Mouse (Mus musculus) kidney, adult 9 months (tissue): ENCODE measurements around the gene Tmem192.

ENCODE experiments used
- DNase-seq: peaks from one replicate; pipeline ENCODE4 v3.0.0; 2022

Tmem192 gene

DNA sequence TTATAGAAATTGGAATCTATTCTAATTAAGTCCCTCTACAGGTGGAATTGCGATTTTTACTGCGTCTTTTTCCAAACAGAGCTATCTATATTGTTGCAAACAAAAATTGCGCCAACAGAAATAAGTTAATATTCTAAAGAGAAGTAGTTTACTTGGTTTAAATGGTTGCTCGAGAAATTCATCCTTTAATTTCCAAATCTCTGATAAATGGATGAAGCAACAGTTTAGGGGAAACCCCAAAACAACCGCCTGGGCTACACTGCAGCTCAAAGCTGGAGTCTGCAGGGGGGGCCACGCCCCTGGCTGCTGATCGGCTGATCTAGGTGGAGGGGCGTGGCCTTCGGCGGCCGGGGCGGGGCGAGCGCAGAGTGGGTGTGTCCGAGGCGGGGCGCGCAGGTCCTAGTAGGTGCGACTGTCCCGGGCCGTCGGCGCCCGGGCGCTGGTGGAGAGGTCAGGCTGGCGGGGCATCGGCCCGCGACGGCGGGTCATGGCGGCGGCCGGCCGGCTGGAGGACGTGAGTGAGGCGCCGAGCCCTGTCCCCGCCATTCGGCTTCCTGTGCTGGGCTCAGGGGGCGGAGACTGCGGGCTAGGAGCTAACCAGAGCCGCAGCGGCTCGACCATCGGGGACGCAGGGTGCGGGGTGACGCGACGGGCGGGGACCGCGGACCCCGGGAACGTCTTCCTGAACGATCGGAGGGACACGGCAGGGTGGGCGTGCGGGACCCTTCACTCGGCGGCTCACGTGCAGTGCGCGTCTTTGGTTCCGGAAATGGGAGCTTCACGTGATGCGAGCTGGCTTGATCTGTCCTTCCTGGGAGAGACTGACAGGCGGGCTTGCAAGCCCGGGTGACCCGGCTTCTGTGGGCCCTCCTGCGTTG is at the start of gene Tmem192:
Tmem192 (plus strand) TSS at position 366 of the 878 bp plus-strand sequence.
- peak; percentile 99 for DNase-seq

DNA sequence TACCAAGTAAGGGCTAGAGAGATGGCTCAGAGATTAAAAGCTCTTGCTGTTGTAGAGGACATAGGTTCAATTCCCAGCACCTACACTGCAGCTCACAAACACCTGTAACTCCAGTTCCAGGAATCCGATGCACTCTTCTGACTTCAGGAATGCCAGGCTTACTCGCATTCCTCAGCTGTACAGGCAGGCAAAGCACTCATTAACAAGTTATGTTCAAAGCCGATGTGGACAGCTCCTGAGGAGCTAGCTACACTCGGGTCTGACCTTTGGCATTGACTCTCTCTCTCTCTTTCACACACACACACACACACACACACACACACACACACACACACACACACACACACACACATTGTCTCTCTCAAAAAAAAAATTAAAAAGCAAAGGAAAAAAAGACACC is 48.3 kb upstream of the Tmem192 start:
- DNase-seq = peak; percentile 40

- DNase-seq = peak; percentile 21
These were observed 46.3 kb upstream of the Tmem192 start for GRCm38 (mm10) chr8:64900645-64901044.

DNA sequence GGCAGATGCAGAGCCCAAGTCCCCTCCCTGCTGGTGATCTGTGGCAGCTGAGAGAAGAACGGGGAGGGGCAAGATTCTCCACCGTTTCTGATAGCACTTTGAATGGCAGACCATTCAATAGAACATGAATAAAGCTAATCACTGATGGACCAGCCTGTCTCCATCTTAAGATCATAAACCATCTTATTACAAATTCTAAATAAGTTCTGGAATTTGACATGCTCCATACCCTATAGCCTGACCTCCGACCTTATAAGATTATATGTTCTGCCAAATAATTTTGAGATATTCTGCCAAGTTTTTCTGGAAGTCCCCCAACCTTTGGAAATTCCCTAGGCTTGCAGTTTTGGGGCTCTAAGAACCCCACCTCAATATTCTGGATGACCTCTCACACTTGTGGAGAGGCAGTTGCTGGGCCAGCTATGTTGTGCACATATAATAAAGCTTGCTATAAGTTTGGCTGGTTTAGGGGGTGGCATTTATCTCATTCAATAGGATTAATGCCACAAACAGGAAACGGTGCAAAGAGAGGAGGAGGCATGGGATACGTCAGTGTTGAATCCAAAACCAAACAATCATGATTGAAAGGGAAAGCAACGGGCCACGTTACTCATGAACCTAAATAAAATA is 45.3 kb upstream of the Tmem192 start:
- DNase-seq = no peak

DNA sequence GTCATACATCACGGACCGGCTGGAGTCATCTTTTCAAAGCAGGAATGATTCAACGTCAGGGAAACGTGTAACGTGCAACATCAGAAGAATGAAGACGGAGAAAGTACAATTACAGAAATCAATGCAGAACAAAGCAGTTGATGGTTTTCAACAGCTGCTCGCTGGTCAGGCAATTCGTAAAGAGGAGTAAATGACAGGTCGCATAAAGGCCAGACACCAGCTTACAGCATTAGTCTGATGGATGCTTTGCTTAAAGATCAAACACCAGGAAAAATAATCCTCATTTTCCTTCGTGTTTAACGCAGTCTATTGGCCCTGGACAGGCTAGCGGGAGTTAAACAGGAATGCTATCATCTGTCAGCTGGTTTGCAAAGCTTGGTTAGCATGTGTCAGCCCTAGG is 44.8 kb upstream of the Tmem192 start:
- DNase-seq = no peak

- DNase-seq = no peak
These were observed 43.2 kb upstream of the Tmem192 start for GRCm38 (mm10) chr8:64903778-64904177.

DNA sequence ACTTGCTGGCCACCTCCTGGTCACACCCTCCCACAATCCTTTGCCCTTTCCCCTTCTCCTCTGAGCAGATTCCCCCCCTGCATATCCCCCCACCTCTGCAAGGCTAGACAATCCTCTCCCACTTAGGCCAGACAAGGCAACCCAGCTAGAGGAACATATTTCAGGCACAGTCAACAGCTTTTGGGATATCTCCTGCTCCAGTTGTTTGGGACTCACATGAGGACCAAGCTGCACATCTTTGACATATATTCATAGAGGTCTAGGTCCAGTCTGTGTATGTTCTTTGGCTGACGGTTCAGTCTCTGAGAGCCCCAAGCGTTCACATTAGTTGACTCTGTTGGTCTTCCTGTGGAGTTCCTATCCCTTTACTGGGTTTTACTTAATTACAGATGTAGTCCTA is 37.0 kb upstream of the Tmem192 start:
- DNase-seq = no peak

DNA sequence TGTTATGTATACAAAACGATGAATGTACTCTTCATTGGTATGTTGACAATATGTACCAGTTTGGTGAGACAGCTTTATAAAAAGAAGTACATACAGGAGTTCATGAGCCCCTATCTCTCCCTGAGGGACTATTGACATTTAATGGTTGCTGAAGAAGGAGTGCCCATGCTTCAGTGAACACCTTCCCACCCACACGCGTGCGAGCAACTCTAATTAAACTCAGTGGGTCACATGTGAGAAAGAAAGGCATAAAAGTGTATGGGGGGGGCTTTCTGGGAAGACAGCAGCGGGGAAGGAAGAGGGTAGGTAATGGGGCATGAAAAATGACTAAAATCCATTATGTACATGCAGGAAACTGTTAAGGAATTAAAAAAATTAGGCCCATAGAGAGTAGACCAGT is 30.2 kb upstream of the Tmem192 start:
- DNase-seq = no peak

GRCm38 (mm10) chr8:64923329-64923728 is 23.7 kb upstream of the Tmem192 start:
- no peak for DNase-seq

GRCm38 (mm10) chr8:64925762-64926161 is 21.2 kb upstream of the Tmem192 start:
- DNase-seq = no peak

DNA sequence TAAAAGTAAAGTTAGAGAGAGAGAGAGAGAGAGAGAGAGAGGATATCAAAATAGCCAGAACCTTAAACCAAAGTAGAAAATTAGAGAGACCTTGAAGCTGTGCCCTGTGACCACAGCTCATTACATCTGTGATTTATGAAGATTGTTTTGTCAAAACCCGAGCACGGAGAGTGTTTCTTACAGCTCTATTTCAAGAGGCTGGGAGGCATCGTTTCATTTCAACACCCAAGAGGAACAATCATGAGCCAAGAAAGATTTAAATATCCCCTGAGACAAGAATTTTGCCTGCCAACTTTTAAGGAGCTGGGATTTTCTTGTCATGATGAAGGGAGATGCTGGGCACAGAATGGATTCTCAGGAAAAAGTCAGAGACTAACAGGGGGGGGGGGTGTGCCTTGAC is 20.6 kb upstream of the Tmem192 start:
- DNase-seq = no peak

DNA sequence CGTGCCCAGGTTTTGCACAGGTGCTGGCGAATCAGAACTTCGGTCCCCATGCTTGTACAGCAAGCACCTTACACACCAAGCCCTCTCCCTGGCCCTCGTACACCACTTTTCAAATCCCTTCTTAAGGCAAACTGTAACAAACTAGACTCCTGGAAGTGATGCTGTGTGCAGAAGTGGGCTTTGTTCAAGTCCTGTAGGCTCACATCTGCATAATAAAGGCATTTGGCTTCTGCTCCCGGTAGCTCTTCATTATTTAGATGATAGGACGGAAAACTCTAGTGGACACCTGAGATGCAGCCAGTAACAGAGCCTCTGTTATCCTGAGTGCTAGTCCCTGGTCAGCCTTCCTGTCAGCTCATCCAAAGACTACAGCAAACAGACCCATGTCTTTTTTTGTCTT is 18.0 kb upstream of the Tmem192 start:
- no peak for DNase-seq

- DNase-seq = no peak
These were observed 12.0 kb upstream of the Tmem192 start for GRCm38 (mm10) chr8:64934997-64935396.

DNA sequence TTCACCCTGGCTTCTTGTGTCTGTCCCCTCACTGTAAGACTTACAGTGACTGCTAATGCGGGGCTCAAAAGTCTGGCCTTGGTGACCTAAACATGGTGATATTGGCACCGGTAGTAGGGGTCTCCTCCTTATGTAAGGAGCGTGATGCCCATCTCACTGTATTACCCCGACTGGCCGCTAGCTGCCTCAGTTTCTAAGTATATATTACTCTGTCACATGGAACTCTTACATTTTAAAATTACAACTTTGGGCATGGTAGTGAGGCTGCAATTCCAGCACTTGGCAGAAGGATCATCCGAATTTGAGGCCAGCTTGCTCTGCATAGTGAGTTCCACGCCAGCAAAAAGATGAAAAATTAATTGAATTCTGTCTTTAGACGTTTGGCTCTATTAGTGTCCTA is 6.0 kb upstream of the Tmem192 start:
- DNase-seq = no peak

- peak; percentile 71 for DNase-seq
These were observed 5.5 kb upstream of the Tmem192 start for GRCm38 (mm10) chr8:64941495-64941894.

GRCm38 (mm10) chr8:64942946-64943345 is 4.0 kb upstream of the Tmem192 start:
- DNase-seq = no peak

DNA sequence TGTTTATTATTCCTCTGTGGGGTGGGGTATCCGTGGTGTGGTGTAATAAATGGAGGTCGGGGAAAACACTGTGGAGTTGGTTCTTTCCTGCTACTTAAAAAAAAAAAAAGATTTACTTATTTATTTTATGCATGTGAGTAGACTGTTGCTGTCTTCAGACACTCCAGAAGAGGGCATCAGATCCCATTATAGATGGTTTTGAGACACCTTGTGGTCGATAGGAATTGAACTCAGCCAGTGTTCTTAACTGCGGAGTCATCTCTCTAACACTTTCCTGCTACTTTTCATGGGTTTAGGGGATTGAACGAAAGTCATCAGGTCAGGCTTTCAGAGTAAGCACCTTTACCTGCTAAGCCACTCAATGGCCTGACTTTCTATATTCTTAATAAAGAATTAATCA is 2.2 kb upstream of the Tmem192 start:
- DNase-seq = peak; percentile 33

GRCm38 (mm10) chr8:64945606-64946005 is 1.4 kb upstream of the Tmem192 start:
- no peak for DNase-seq

DNA sequence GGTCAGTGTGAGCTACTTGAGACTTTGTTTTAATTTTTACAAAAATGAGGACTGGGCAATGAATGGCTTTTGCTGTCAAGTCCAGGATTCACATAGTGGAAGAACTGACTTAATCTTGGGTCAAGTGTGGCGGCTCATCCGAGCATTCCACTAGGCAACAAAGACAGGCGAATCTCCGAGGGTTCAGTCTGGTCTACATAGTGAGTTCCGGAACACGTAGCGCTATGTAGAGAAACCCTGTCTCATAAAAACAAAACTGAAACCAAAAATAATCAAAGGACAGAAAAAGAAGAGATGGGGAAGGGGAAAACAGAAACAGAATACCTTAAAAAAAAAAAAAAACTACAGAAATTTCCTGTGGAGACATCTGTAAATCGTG is 555 bp upstream of the Tmem192 start:
- peak; percentile 17 for DNase-seq

- DNase-seq = no peak
These were observed 681 bp downstream of the Tmem192 start for GRCm38 (mm10) chr8:64947698-64948034.

DNA sequence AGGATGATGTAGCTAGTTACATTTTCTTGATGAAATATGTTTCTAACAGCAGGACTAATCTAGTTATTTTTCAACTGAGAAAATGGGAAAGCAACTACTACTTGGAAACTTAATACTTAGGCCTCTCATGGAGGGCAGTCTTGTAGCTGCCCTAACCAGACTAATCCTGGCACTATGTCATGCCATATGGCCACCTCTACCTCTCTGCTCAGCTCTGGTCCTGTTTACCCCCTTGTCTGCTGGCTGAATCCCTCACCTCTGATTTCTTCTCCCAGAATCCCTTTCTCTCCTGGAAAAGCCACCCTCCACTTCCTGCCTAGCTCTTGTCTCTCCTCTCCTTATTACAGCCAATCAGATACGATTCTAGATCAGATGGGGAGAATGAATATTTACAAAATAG is 1.4 kb downstream of the Tmem192 start:
- no peak for DNase-seq

DNA sequence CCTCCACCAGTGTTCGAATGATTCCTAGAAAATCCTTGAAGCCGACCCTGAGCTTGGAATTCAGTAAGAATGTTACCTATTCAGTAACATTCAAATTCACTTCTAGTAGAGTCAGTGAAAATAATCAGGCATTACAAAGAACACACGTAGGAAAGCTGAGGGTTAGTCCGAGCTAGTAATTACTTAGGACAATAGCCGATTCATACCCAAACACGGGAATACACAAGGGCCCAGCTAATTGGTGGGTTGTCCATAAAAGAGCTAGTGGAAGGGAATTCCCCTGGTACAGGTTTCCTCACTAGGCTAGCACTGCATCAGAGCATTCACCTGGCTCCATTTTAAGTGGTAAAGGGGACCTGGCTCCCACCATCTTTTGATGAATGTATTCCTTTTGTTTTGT is 5.1 kb downstream of the Tmem192 start:
- DNase-seq = no peak

GRCm38 (mm10) chr8:64959025-64959424 is 12.0 kb downstream of the Tmem192 start:
- DNase-seq = no peak

GRCm38 (mm10) chr8:64962836-64963235 is 15.9 kb downstream of the Tmem192 start:
- DNase-seq = no peak
